Mouse (Mus musculus) hematopoietic multipotent progenitor cell, adult 10-12 weeks (in vitro differentiated cells): ENCODE measurements around the gene Vldlr. TPM values are rescaled to one million over a fixed set of nuclear protein-coding genes. Genes with fewer than 3 reads are reported as not detected.

Source experiments
- polyA plus RNA-seq: library from polyadenylated mRNA; stranded (reverse); fragments of >175 nt; gene quantifications from 2 replicates; pipeline ENCODE4 v1.2.3, GENCODE M21; 2012; ENCODE audit warnings: low replicate concordance

Gene Vldlr
- polyA plus RNA-seq: not detected in 2 replicates

GRCm38 (mm10) chr19:27216318-27216717, at the start of gene Vldlr:
Gene Vldlr, plus strand, starts transcription at chr19:27216484.

Other genes with a start within 250 kb of the Vldlr start
- not detected in 2 replicates for gene Kcnv2, start 106.1 kb downstream of the Vldlr start, polyA plus RNA-seq
- 17.4 and 44.5 TPM in 2 replicates for gene Pum3, start 213.3 kb downstream of the Vldlr start, polyA plus RNA-seq